Mouse (Mus musculus): ENCODE data around the gene Nr1d2.
"Not testable (repeated sequence)": the region's sequence is repeated elsewhere in the genome, so short reads cannot be mapped to it uniquely, and the experiment has no call there.

DNA sequence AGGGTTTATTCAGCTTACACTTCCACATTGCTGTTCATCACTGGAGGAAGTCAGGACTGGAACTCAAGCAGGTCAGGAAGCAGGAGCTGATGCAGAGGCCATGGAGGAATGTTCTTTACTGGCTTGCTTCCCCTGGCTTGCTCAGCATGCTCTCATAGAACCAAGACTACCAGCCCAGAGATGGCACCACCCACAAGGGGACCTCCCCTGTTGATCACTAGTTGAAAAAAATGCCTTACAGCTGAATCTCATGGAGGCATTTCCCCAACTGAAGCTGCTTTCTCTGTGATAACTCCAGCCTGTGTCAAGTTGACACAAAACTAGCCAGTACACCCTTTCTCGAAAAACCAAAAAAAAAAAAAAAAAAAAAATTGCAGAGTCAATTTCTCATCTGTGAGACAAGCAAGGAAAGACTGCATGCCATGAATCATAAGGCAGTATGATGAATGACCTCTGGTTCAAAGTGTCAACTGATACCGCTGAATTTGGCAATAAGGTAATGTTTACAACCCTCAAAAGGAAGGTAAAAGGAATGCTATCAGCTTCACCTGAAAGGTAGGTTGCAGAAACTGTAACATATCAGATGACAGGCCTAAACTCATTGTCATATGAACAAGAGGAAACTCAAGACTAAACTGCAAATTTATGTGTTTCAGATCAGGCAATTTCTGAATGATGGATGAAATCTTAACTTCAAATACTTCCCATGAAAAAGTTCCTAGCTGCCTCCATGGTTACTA is 2.3 kb downstream of the Nr1d2 start:
- not testable (repeated sequence) for TF ChIP-seq POLR2A (IDR thresholded peaks at IDR 0.05; ENCODE audit: low read depth, low read length); CTCF (conservative IDR thresholded peaks at IDR 0.05; ENCODE audit: insufficient read depth, insufficient read length, low read depth, low read length)
